Mouse (Mus musculus): Measurements from ENCODE around the gene Clec4a4. TPM values are rescaled to one million over a fixed set of nuclear protein-coding genes. Genes with fewer than 3 reads are reported as not detected.
"Not testable (repeated sequence)": the region's sequence is repeated elsewhere in the genome, so short reads cannot be mapped to it uniquely, and the experiment has no call there.

The Clec4a4 gene
- polyA plus RNA-seq (2016; fragmentation: Nextera tagmentation; extraction: Ambion mirVana) = not detected in 2 replicates

GRCm38 (mm10) chr6:122989876-122990437 lies at the start of gene Clec4a4:
Gene Clec4a4, plus strand, starts transcription at chr6:122990367.
- ATAC-seq (ENCODE audit: insufficient number of reproducible peaks, low FRiP score) = no peak
- no peak within 1 kb of the TSS for H3K4me3 ChIP-seq
- H3K9me3 ChIP-seq (replicated peaks) = no peaks in the 10 kb centered on the region
- no peak within 1 kb of the TSS for H3K4me2 ChIP-seq
- whole genome bisulfite sequencing = 78% methylated on average over 6 of the region's 6 CpGs
- H3K4me1 ChIP-seq (replicated peaks) = no peaks in the 10 kb centered on the region
- no peaks in the 10 kb centered on the region for H3K27me3 ChIP-seq (replicated peaks)
- no peak within 1 kb of the TSS for H3K27ac ChIP-seq (ENCODE audit: poor library complexity, severe bottlenecking)
- no peaks in the 10 kb centered on the region for H3K36me3 ChIP-seq
- no peak within 1 kb of the TSS for H3K9ac ChIP-seq

- 81% methylated on average over 2 of the region's 2 CpGs for WGBS
- Histone ChIP-seq H3K36me3 (no peaks in the 10 kb centered on the region), H3K27me3 (replicated peaks) (no peaks in the 10 kb centered on the region), H3K4me3 (no peak overlapping the region), H3K9ac (no peak overlapping the region), H3K27ac (ENCODE audit: poor library complexity, severe bottlenecking) (no peak overlapping the region), H3K4me1 (replicated peaks) (no peaks in the 10 kb centered on the region), H3K4me2 (no peak overlapping the region), H3K9me3 (replicated peaks) (no peaks in the 10 kb centered on the region; the same call in 1 of the 2 replicates)
- ATAC-seq (ENCODE audit: insufficient number of reproducible peaks, low FRiP score) = no peak
Observed at GRCm38 (mm10) chr6:122946760-122947159, 43.4 kb upstream of the Clec4a4 start.

- H3K36me3 ChIP-seq = no peaks in the 10 kb centered on the region
- no peaks in the 10 kb centered on the region for H3K27me3 ChIP-seq (replicated peaks)
- no peak within 1 kb of the TSS for H3K4me3 ChIP-seq
- no peaks in the 10 kb centered on the region for H3K4me1 ChIP-seq (replicated peaks)
- H3K4me2 ChIP-seq = no peak within 1 kb of the TSS
- H3K9me3 ChIP-seq (replicated peaks) = no peaks in the 10 kb centered on the region
- H3K27ac ChIP-seq (ENCODE audit: poor library complexity, severe bottlenecking) = no peak within 1 kb of the TSS
- H3K9ac ChIP-seq = no peak within 1 kb of the TSS
- WGBS = 74% methylated on average over 8 of the region's 8 CpGs
- no peak for ATAC-seq (ENCODE audit: insufficient number of reproducible peaks, low FRiP score)
Observed at GRCm38 (mm10) chr6:122952401-122952800, 37.8 kb upstream of the Clec4a4 start, which contains the start of gene Clec4a3. Gene Clec4a3, plus strand, starts transcription at chr6:122952515.

GRCm38 (mm10) chr6:122964562-122964961 lies 25.6 kb upstream of the Clec4a4 start:
- H3K9me3 ChIP-seq (replicated peaks) = peaks cover 3% of the 10 kb centered on the region; the same call in 1 of the 2 replicates
- no peaks in the 10 kb centered on the region for H3K4me1 ChIP-seq (replicated peaks)
- H3K9ac ChIP-seq = no peak overlapping the region
- WGBS = 58% methylated on average over 2 of the region's 2 CpGs
- no peaks in the 10 kb centered on the region for H3K27me3 ChIP-seq (replicated peaks)
- no peak overlapping the region for H3K4me3 ChIP-seq
- no peak for ATAC-seq (ENCODE audit: insufficient number of reproducible peaks, low FRiP score)
- no peak overlapping the region for H3K4me2 ChIP-seq
- H3K36me3 ChIP-seq = no peaks in the 10 kb centered on the region
- no peak overlapping the region for H3K27ac ChIP-seq (ENCODE audit: poor library complexity, severe bottlenecking)

- no peaks in the 10 kb centered on the region for H3K36me3 ChIP-seq
- H3K4me1 ChIP-seq (replicated peaks) = no peaks in the 10 kb centered on the region
- no peak for ATAC-seq (ENCODE audit: insufficient number of reproducible peaks, low FRiP score)
- H3K27me3 ChIP-seq (replicated peaks) = no peaks in the 10 kb centered on the region
- H3K9me3 ChIP-seq (replicated peaks) = no peaks in the 10 kb centered on the region
- no peak overlapping the region for H3K4me3 ChIP-seq
- H3K4me2 ChIP-seq = no peak overlapping the region
- no peak overlapping the region for H3K27ac ChIP-seq (ENCODE audit: poor library complexity, severe bottlenecking)
- H3K9ac ChIP-seq = no peak overlapping the region
- 72% methylated on average over 2 of the region's 2 CpGs for WGBS
Observed at GRCm38 (mm10) chr6:122969048-122969447, 21.1 kb upstream of the Clec4a4 start.

GRCm38 (mm10) chr6:123004696-123005095 lies 14.5 kb downstream of the Clec4a4 start:
- ATAC-seq (ENCODE audit: insufficient number of reproducible peaks, low FRiP score); H3K4me1 ChIP-seq (replicated peaks); H3K9ac ChIP-seq; H3K27ac ChIP-seq (ENCODE audit: poor library complexity, severe bottlenecking); H3K27me3 ChIP-seq (replicated peaks); H3K36me3 ChIP-seq; H3K4me3 ChIP-seq; H3K4me2 ChIP-seq: not testable (repeated sequence)
- whole genome bisulfite sequencing = 68% methylated on average over 2 of the region's 2 CpGs
- H3K9me3 ChIP-seq (replicated peaks) = peaks cover 13% of the 10 kb centered on the region

- H3K4me1 ChIP-seq (replicated peaks) = no peaks in the 10 kb centered on the region
Observed at GRCm38 (mm10) chr6:123005591-123005990, 15.4 kb downstream of the Clec4a4 start.

GRCm38 (mm10) chr6:123049742-123050372 lies 59.7 kb downstream of the Clec4a4 start, which contains the start of gene Clec4b1:
Gene Clec4b1, plus strand, starts transcription at chr6:123049962.
- H3K27me3 ChIP-seq (replicated peaks) = no peaks in the 10 kb centered on the region
- no peak within 1 kb of the TSS for H3K27ac ChIP-seq (ENCODE audit: poor library complexity, severe bottlenecking)
- ATAC-seq (ENCODE audit: insufficient number of reproducible peaks, low FRiP score) = no peak
- 70% methylated on average over 2 of the region's 2 CpGs for WGBS
- H3K4me3 ChIP-seq = no peak within 1 kb of the TSS
- no peak within 1 kb of the TSS for H3K9ac ChIP-seq
- H3K9me3 ChIP-seq (replicated peaks) = peaks cover 20% of the 10 kb centered on the region
- no peak within 1 kb of the TSS for H3K4me2 ChIP-seq
- no peaks in the 10 kb centered on the region for H3K36me3 ChIP-seq
- H3K4me1 ChIP-seq (replicated peaks) = no peaks in the 10 kb centered on the region

More at GRCm38 (mm10) chr6:123005591-123005990, 15.4 kb downstream of the Clec4a4 start:
- Histone ChIP-seq H3K27me3 (replicated peaks) (no peaks in the 10 kb centered on the region), H3K27ac (ENCODE audit: poor library complexity, severe bottlenecking) (no peak overlapping the region), H3K4me2 (no peak overlapping the region), H3K4me3 (no peak overlapping the region), H3K36me3 (no peaks in the 10 kb centered on the region), H3K9ac (no peak overlapping the region), H3K9me3 (replicated peaks) (peaks cover 5% of the 10 kb centered on the region; the same call in 1 of the 2 replicates)
- no peak for ATAC-seq (ENCODE audit: insufficient number of reproducible peaks, low FRiP score)
- WGBS = 27% methylated on average over 1 of the region's 1 CpGs

Other genes with a start within 250 kb of the Clec4a4 start
- 26.6 and 27.7 TPM in 2 replicates for gene Slc2a3, start 188.7 kb upstream of the Clec4a4 start, polyA plus RNA-seq (2016; fragmentation: Nextera tagmentation; extraction: Ambion mirVana)
- 7.8 and 8.4 TPM in 2 replicates for gene Foxj2, start 170.5 kb upstream of the Clec4a4 start, polyA plus RNA-seq (2016; fragmentation: Nextera tagmentation; extraction: Ambion mirVana)
- gene C3ar1, start 134.2 kb upstream of the Clec4a4 start, polyA plus RNA-seq (2016; fragmentation: Nextera tagmentation; extraction: Ambion mirVana) = 1.4 and 1.7 TPM in 2 replicates
- 63.0 and 63.4 TPM in 2 replicates for gene Necap1, start 115.9 kb upstream of the Clec4a4 start, polyA plus RNA-seq (2016; fragmentation: Nextera tagmentation; extraction: Ambion mirVana)
- gene Clec4a1, start 68.5 kb upstream of the Clec4a4 start, polyA plus RNA-seq (2016; fragmentation: Nextera tagmentation; extraction: Ambion mirVana) = 0.22 and 0.23 TPM in 2 replicates
- gene Clec4a3, start 37.9 kb upstream of the Clec4a4 start, polyA plus RNA-seq (2016; fragmentation: Nextera tagmentation; extraction: Ambion mirVana) = 0.33 and 0.61 TPM in 2 replicates
- not detected in 2 replicates for gene Clec4b1, start 59.6 kb downstream of the Clec4a4 start, polyA plus RNA-seq (2016; fragmentation: Nextera tagmentation; extraction: Ambion mirVana)
- 0.28 and 1.4 TPM in 2 replicates for gene Clec4a2, start 116.1 kb downstream of the Clec4a4 start, polyA plus RNA-seq (2016; fragmentation: Nextera tagmentation; extraction: Ambion mirVana)
- gene Clec4b2, start 182.5 kb downstream of the Clec4a4 start, polyA plus RNA-seq (2016; fragmentation: Nextera tagmentation; extraction: Ambion mirVana) = not detected in 2 replicates
- gene Clec4n, start 239.5 kb downstream of the Clec4a4 start, polyA plus RNA-seq (2016; fragmentation: Nextera tagmentation; extraction: Ambion mirVana) = 0.20 and 0.22 TPM in 2 replicates

All from heart, embryonic 12.5 days (tissue).